Comparison of ENCODE assay signal across 8 mouse cellular contexts in the genomic region with DNA sequence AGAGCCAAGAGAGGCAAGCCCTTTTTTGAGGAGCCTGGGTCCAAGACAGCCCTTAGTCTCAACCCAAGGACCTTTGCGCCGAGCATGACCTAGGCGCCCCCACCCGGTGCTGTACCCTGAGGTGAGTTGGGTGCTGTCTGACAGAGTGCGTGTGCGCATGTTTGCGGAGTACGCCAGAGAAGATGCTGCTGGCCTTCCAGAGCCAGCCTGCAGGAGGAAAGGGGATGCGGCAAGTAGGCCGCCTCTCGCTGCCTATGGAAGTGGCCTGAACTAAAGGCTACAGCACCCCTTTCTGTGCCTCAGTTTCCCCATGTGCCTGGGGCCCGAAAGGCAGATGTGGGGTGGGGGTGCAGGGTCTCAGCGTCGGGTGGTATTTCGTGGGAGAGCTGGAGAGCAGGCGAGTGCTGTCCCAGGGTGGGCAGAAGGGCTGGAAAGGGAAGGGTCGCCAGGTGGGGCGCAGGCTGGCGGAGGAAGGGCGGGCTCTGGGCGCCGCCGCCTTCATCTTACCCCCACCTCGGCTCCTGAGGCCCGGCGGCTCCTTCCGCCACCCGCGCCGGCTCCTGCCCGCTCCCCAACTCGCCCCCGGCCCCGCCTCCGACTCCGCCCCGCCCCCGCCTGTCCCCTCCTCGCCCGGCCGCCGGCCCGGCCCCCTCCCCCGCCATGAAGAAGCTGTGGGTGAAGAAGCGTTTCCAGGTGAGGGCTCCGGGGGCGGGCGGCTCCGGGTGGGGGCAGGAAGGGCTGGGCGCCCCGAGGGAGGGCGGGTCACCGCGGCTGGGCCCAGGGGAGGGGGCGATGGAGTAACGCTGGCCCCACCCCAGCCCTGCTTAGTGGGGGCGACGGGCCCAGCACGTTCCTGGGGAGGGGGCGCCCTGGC. TPM values are rescaled to one million over a fixed set of nuclear protein-coding genes. Genes with fewer than 3 reads are reported as not detected.
A peak's percentile ranks its signal among the peaks of the same experiment; 100 is the strongest.
DNase-seq lines count a peak whose midpoint lies in the region; ATAC-seq and TF ChIP-seq lines count a peak whose summit lies in the region.

No protein-coding gene starts in this region.

- peak overlapping the region; percentile 81 for H3K9ac ChIP-seq in embryonic facial prominence, embryonic 13.5 days
- peak overlapping the region; percentile 87 for H3K9ac ChIP-seq in hindbrain, embryonic 16.5 days (ENCODE audit: low read depth, low read length)
- H3K9ac ChIP-seq in liver, postnatal 0 days (replicated peaks), result no peak overlapping the region; the same call in 1 of the 2 replicates
- peak overlapping the region; percentile 80 for H3K9ac ChIP-seq in stomach, embryonic 16.5 days (ENCODE audit: low read length)

- H3K4me2 ChIP-seq in embryonic facial prominence, embryonic 13.5 days, result peak overlapping the region; percentile 85
- H3K4me2 ChIP-seq in hindbrain, embryonic 16.5 days (ENCODE audit: low read length), result peak overlapping the region; percentile 88
- peak overlapping the region; percentile 70 for H3K4me2 ChIP-seq in liver, postnatal 0 days (ENCODE audit: low read depth, low read length)
- H3K4me2 ChIP-seq in stomach, embryonic 16.5 days (ENCODE audit: low read depth, low read length), result peak overlapping the region; percentile 91

- peak overlapping the region; percentile 33 for H3K4me3 ChIP-seq in megakaryocyte, embryonic 14.5 days (replicated peaks)
- H3K4me3 ChIP-seq in embryonic facial prominence, embryonic 13.5 days, result peak overlapping the region; percentile 63
- H3K4me3 ChIP-seq in hindbrain, embryonic 16.5 days (ENCODE audit: low read length), result peak overlapping the region; percentile 71
- H3K4me3 ChIP-seq in liver, postnatal 0 days (ENCODE audit: low read depth, low read length), result peak overlapping the region; percentile 40
- peak overlapping the region; percentile 65 for H3K4me3 ChIP-seq in stomach, embryonic 16.5 days (replicated peaks; ENCODE audit: low read length)

- peak; percentile 76 for DNase-seq in adrenal gland, postnatal 25 days
- no peak for DNase-seq in liver, postnatal 0 days
- DNase-seq in layer of hippocampus, adult 9-10 months (ENCODE audit: low spot score), result no peak

- H3K4me1 ChIP-seq in megakaryocyte, embryonic 14.5 days, result peaks cover 22% of the 10 kb centered on the region
- peaks cover 45% of the 10 kb centered on the region for H3K4me1 ChIP-seq in embryonic facial prominence, embryonic 13.5 days
- peaks cover 30% of the 10 kb centered on the region for H3K4me1 ChIP-seq in hindbrain, embryonic 16.5 days (ENCODE audit: control insufficient read depth, insufficient read depth, low read depth, low read length)
- H3K4me1 ChIP-seq in liver, postnatal 0 days (ENCODE audit: insufficient read depth), result no peaks in the 10 kb centered on the region
- peaks cover 18% of the 10 kb centered on the region for H3K4me1 ChIP-seq in stomach, embryonic 16.5 days (ENCODE audit: control insufficient read depth, insufficient read depth, low read length)

- H3K27ac ChIP-seq in embryonic facial prominence, embryonic 13.5 days, result peak overlapping the region; percentile 62
- H3K27ac ChIP-seq in hindbrain, embryonic 16.5 days (ENCODE audit: low read depth, low read length), result peak overlapping the region; percentile 83
- no peak overlapping the region for H3K27ac ChIP-seq in liver, postnatal 0 days (ENCODE audit: low read depth)
- H3K27ac ChIP-seq in stomach, embryonic 16.5 days (ENCODE audit: low read length), result peak overlapping the region; percentile 78

- no peaks in the 10 kb centered on the region for H3K36me3 ChIP-seq in megakaryocyte, embryonic 14.5 days (replicated peaks; ENCODE audit: low read length)
- peaks cover 6% of the 10 kb centered on the region; the same call in 1 of the 2 replicates for H3K36me3 ChIP-seq in embryonic facial prominence, embryonic 13.5 days
- H3K36me3 ChIP-seq in hindbrain, embryonic 16.5 days (ENCODE audit: control insufficient read depth, insufficient read depth, low read length), result no peaks in the 10 kb centered on the region
- no peaks in the 10 kb centered on the region for H3K36me3 ChIP-seq in liver, postnatal 0 days (replicated peaks; ENCODE audit: insufficient read depth, low read length)
- no peaks in the 10 kb centered on the region for H3K36me3 ChIP-seq in stomach, embryonic 16.5 days (ENCODE audit: control insufficient read depth, insufficient read depth, low read length)

- 4% methylated on average over 46 of the region's 60 CpGs for WGBS in embryonic facial prominence, embryonic 13.5 days
- 2% methylated on average over 38 of the region's 60 CpGs for WGBS in hindbrain, embryonic 16.5 days
- 11% methylated on average over 37 of the region's 60 CpGs for WGBS in liver, postnatal 0 days (ENCODE audit: insufficient replicate concordance)
- 4% methylated on average over 33 of the region's 60 CpGs for WGBS in stomach, embryonic 16.5 days

- peaks cover 96% of the 10 kb centered on the region for H3K27me3 ChIP-seq in megakaryocyte, embryonic 14.5 days (replicated peaks)
- peaks cover 31% of the 10 kb centered on the region for H3K27me3 ChIP-seq in embryonic facial prominence, embryonic 13.5 days
- H3K27me3 ChIP-seq in hindbrain, embryonic 16.5 days (replicated peaks; ENCODE audit: control insufficient read depth, insufficient read depth, low read length), result no peaks in the 10 kb centered on the region; the same call in 1 of the 2 replicates
- H3K27me3 ChIP-seq in liver, postnatal 0 days (ENCODE audit: insufficient read depth, low read length), result peaks cover 48% of the 10 kb centered on the region
- H3K27me3 ChIP-seq in stomach, embryonic 16.5 days (ENCODE audit: control insufficient read depth, insufficient read depth, low read length), result peaks cover 4% of the 10 kb centered on the region; the same call in 1 of the 2 replicates

- no peak for TF ChIP-seq CTCF in liver, postnatal 0 days (IDR thresholded peaks at IDR 0.05; ENCODE audit: low read depth)

- no peak for TF ChIP-seq EP300 in liver, postnatal 0 days (IDR thresholded peaks at IDR 0.05; ENCODE audit: low read depth)

- no peak for ATAC-seq in megakaryocyte, adult 5-6 weeks (ENCODE audit: poor library complexity, severe bottlenecking)
- ATAC-seq in embryonic facial prominence, embryonic 13.5 days (ENCODE audit: insufficient number of reproducible peaks, insufficient read depth, low FRiP score, low TSS enrichment, low read depth), result peak; percentile 35; the same call in 1 of the 2 replicates
- peak; percentile 66 for ATAC-seq in hindbrain, embryonic 16.5 days
- no peak for ATAC-seq in liver, postnatal 0 days
- ATAC-seq in stomach, embryonic 16.5 days (ENCODE audit: insufficient read depth, low FRiP score), result peak; percentile 63; the same call in 1 of the 2 replicates

- no peaks in the 10 kb centered on the region for H3K9me3 ChIP-seq in megakaryocyte, embryonic 14.5 days
- no peaks in the 10 kb centered on the region for H3K9me3 ChIP-seq in embryonic facial prominence, embryonic 13.5 days
- H3K9me3 ChIP-seq in hindbrain, embryonic 16.5 days (ENCODE audit: control insufficient read depth, low read length), result no peaks in the 10 kb centered on the region
- H3K9me3 ChIP-seq in liver, postnatal 0 days (ENCODE audit: low read length), result peaks cover 7% of the 10 kb centered on the region; the same call in 1 of the 2 replicates
- no peaks in the 10 kb centered on the region for H3K9me3 ChIP-seq in stomach, embryonic 16.5 days (replicated peaks; ENCODE audit: control insufficient read depth, low read length)

RNA-seq across cellular contexts. Expression of gene Speg, which starts 6.6 kb away (rescaled TPM):
- 48.7 TPM in 1 of 2 replicates, not detected in the other for polyA plus RNA-seq in megakaryocyte, embryonic 14.5 days (2012; ENCODE audit: insufficient read depth, low replicate concordance)
- total RNA-seq in megakaryocyte, adult 5-6 weeks (2015), result not detected in 2 replicates
- 0.11 TPM in 1 of 2 replicates, not detected in the other for total RNA-seq in megakaryocyte, adult 5-6 weeks (2017)
- total RNA-seq in adrenal gland, postnatal 25 days (2021), result 15.8 and 18.1 TPM in 2 replicates
- 16.1 and 17.0 TPM in 2 replicates for polyA plus RNA-seq in embryonic facial prominence, embryonic 13.5 days (2015; fragmentation: Nextera tagmentation; extraction: Ambion mirVana)
- polyA plus RNA-seq in hindbrain, embryonic 16.5 days (2015; fragmentation: Nextera tagmentation; extraction: Ambion mirVana), result 20.3 and 20.4 TPM in 2 replicates
- polyA plus RNA-seq in liver, postnatal 0 days (2015; fragmentation: Nextera tagmentation; extraction: Ambion mirVana), result 3.4 and 3.5 TPM in 2 replicates
- 41.1 and 41.2 TPM in 2 replicates for polyA plus RNA-seq in stomach, embryonic 16.5 days (2015; fragmentation: Nextera tagmentation; extraction: Ambion mirVana)

RNA-seq across cellular contexts. Expression of gene Des, which starts 21.6 kb away (rescaled TPM):
- 0.11 TPM in 1 of 2 replicates, not detected in the other for polyA plus RNA-seq in megakaryocyte, embryonic 14.5 days (2012; ENCODE audit: insufficient read depth, low replicate concordance)
- not detected in 2 replicates for total RNA-seq in megakaryocyte, adult 5-6 weeks (2015)
- not detected in 2 replicates for total RNA-seq in megakaryocyte, adult 5-6 weeks (2017)
- 9.3 and 14.1 TPM in 2 replicates for total RNA-seq in adrenal gland, postnatal 25 days (2021)
- polyA plus RNA-seq in embryonic facial prominence, embryonic 13.5 days (2015; fragmentation: Nextera tagmentation; extraction: Ambion mirVana), result 9.9 and 13.8 TPM in 2 replicates
- 1.7 and 10.9 TPM in 2 replicates for polyA plus RNA-seq in hindbrain, embryonic 16.5 days (2015; fragmentation: Nextera tagmentation; extraction: Ambion mirVana)
- 4.0 and 14.2 TPM in 2 replicates for polyA plus RNA-seq in liver, postnatal 0 days (2015; fragmentation: Nextera tagmentation; extraction: Ambion mirVana)
- 166 and 194 TPM in 2 replicates for polyA plus RNA-seq in stomach, embryonic 16.5 days (2015; fragmentation: Nextera tagmentation; extraction: Ambion mirVana)

RNA-seq across cellular contexts. Expression of gene Gmppa, which starts 54.0 kb away (rescaled TPM):
- 234 and 693 TPM in 2 replicates for polyA plus RNA-seq in megakaryocyte, embryonic 14.5 days (2012; ENCODE audit: insufficient read depth, low replicate concordance)
- total RNA-seq in megakaryocyte, adult 5-6 weeks (2015), result 71.8 and 79.4 TPM in 2 replicates
- total RNA-seq in megakaryocyte, adult 5-6 weeks (2017), result 56.5 and 58.9 TPM in 2 replicates
- total RNA-seq in adrenal gland, postnatal 25 days (2021), result 78.5 and 82.3 TPM in 2 replicates
- polyA plus RNA-seq in embryonic facial prominence, embryonic 13.5 days (2015; fragmentation: Nextera tagmentation; extraction: Ambion mirVana), result 74.2 and 83.0 TPM in 2 replicates
- 77.8 and 78.4 TPM in 2 replicates for polyA plus RNA-seq in hindbrain, embryonic 16.5 days (2015; fragmentation: Nextera tagmentation; extraction: Ambion mirVana)
- polyA plus RNA-seq in liver, postnatal 0 days (2015; fragmentation: Nextera tagmentation; extraction: Ambion mirVana), result 21.0 and 22.0 TPM in 2 replicates
- polyA plus RNA-seq in stomach, embryonic 16.5 days (2015; fragmentation: Nextera tagmentation; extraction: Ambion mirVana), result 104 and 127 TPM in 2 replicates

Comparison
In these comparisons a context has a peak if more than half of its experiments do, and no peak if none do; other contexts are left out.
1. ATAC-seq: peak in embryonic facial prominence, embryonic 13.5 days (single experiment), hindbrain, embryonic 16.5 days (single experiment) and stomach, embryonic 16.5 days (single experiment); none in megakaryocyte, adult 5-6 weeks (single experiment) and liver, postnatal 0 days (single experiment).
2. RNA of gene Des, which starts 21.6 kb away (polyA plus RNA-seq): 166 to 194 TPM in stomach, embryonic 16.5 days; 9.9 to 13.8 TPM in embryonic facial prominence, embryonic 13.5 days, 4.0 to 14.2 TPM in liver, postnatal 0 days, 1.7 to 10.9 TPM in hindbrain, embryonic 16.5 days and 0.11 TPM in megakaryocyte, embryonic 14.5 days; every median in the first group is over 10 times any median in the second.
3. Peak in every context shown above with its lines, with median percentiles within 50 percentile points of each other: H3K4me3 ChIP-seq and H3K4me2 ChIP-seq.